Mouse (Mus musculus) thymus, postnatal 14 days (tissue): ENCODE measurements around the gene Gdpd2.

Source experiments
- DNase-seq: peaks from one replicate; pipeline ENCODE4 v3.0.0; 2021

Gene Gdpd2

GRCm38 (mm10) chrX:100778397-100778796 is 48.7 kb downstream of the Gdpd2 start:
- peak; percentile 18 for DNase-seq
